Mouse (Mus musculus): ENCODE data around the gene Mapk11.

Mapk11 gene

DNA sequence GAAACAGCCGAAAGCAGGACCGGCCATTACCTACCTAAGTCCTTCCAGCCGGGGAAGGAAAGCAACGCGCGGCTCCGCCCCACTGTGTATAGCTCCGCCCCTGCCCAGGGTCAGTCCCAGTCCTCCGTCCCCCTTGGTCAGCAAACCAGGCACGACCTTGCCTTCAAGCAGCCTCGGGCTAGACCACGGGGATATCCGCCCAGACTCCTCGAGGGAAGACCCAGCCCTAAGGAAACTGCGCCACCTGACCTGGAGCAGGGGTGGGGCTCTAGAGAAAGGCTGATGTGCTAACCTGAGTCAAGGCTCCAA, 24.4 kb upstream of the Mapk11 start:
- in situ Hi-C loops (cut with MboI, MseI): no loop called here

DNA sequence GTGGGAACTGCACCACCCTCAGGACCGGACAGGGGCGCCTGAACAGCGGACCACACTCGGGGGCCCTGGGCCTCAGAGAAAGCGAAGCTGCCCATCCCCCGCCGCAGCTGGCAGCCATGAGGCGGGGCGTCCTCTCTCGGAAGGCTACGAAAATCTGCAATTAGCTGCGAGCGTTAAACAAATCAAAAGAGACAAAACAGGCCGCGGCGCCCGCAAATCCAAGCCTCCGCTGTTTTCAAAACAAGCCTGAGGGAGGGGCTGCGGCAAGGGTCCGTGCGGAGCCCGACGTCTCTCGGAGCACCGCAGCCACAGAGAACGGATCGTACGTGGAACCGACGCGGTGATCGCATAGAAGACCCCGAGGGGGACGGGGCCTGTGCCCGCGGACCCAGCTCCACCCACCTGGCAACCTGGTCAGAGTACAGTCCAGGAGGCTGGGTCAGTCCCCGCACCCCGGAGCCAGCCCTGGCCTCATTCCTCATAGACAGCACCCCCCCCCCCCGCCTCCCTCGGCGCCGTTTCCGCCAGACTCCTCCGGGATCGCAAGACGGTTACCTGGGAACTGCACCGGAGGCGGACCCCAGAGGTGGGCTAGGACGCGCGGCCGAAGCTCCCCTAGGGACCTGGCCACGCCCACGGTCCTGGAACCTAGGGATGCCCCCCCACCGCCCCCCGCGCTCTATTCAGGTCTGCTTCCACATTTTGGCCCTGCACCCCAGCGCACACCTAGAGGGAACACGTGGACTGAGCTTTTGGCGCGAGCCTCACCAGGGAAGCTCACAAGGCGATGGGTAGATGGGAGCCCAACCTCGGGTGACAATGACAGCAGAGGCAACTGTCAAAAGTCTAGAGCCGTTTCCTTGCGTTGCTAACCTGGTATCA, 23.8 kb upstream of the Mapk11 start:
- in situ Hi-C loops (cut with MboI, MseI): no loop called here

DNA sequence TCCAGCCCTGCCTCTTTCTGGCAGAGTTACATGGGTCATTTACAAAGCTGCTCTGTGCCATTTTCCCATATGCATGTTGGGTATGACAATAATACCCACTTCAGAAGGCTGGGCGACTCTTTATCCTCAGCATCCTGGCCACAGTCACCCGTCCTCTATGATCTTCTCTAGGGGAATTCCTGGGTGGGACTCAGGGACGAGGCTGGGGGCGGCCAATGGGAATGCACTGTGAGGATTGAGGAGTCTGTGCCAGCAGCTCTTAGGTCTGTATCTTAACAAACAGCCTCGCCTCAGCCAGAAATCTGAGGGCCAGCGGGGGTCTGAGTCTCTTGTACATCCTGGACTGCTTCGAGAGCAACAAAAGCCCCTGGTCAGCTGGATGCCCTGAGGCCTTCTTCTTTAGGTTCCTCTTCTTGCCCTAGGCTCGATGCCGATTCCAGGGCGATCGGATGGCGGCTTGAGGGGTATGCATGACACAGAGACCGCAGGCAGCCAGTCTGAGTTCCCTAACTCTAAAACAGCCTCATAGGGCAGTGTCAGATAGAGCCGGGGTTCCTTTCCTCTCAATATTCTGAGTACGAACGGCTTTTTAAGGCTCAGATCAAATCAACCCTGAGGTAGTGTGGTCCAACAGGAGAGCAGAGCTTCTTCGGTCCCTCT, 23.0 kb upstream of the Mapk11 start:
- in situ Hi-C loops (cut with MboI, MseI): no loop called here

DNA sequence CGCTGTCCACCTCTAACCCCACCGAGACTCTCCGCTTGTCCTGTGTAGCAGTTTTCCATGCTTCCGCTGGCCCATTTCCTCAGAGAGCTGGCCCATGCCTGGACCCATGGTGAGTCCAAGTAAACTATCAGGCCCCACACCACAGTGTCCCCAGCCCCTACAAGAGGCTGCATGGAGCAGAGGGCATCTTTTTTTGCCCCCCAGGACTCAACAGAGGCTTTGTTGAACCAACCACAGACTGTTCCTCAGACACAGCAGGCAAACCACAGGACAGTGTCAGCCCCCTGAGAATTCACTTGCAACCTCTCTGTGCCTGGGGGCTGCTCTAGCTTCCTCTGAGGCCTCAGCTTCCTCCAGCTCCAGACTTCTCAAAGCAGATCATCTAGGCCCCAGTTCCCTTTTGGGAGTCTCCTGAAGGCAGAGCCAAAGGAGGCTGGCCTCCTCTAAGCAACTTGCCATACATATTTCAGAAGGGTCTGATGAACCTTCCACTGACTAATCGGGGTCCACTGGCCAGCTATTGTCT, 22.2 kb upstream of the Mapk11 start:
- in situ Hi-C loops (cut with MboI, MseI): no loop called here

DNA sequence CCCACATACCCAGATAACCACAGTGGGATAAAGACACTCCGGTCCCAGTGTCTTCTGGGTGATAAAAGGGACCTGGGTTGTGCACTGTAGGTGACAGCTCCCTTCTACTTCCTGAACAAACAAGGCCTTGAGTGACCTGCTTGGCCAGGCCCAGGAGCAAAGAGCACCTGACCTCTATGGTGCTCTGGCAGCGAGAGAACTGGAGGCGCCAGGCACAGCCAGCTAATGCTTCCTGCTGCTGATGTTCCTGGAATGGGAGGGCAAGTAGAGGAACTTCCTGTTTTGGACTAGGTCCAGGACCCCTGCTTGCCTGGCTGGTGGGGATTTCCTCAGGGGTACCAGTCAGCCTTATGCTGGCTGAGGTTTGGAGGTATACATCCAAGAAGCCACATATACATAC, 20.7 kb upstream of the Mapk11 start:
- in situ Hi-C loops (cut with MboI, MseI): no loop called here

DNA sequence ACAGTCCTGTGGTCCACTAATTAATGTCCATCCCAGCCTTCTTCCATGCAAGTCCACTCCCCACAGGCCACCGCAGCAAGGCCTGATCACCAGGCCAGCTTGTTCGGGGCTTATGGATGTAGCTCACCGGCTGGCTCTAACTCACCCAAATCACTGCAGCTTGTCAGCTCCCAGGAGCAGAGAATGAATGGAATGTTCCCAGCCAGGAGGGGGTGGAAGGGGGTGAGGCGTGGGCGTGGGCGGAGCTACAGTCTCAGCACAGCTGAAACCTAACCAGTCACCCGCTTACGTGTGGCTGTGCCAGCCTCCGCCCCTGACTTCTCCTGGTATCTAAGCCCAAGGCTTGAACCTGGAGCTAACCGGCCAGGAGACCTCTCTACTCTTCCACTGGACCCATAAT, 20.0 kb upstream of the Mapk11 start:
- in situ Hi-C loops (cut with MboI, MseI): no loop called here

DNA sequence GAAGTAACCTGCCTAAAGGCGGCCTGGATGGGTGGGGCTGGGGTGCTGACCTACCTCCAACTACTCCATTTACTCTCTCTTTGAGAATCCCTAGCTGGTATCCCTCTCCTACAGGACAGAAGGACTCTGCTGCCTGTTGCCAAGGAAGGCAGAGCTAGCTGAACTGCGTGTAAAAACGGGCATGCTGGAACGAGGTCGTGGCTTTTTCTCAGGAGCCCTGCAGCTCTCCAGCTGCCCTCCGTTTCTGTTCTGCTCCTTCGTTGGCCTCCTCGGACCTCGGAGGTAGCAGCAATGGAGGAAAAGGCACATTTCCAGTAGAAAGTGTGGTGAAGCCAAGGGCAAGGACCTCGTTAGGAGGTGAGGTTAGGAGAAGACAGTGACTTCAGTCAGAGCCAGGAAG, 19.5 kb upstream of the Mapk11 start:
- in situ Hi-C loops (cut with MboI, MseI): no loop called here

DNA sequence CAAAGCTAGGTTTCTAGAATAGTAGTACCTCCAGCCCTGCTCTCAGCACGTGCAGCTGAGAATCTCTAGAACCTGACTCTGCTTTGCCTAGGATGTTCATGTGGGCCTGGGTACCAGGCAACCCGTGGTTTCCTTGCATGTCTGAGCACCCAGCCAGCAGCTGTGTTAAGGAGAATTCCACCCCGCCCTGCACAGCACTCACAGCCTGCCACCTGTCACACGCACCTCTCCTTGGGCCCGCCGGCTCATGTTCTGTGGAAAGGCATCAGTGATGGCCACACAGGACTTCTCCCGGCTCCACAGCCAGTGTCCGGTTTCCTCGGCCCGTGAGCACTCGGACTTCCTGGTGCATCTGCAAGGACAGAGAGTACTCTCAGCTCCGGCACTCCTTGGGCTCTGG, 16.1 kb upstream of the Mapk11 start:
- in situ Hi-C loops (cut with MboI, MseI): no loop called here

DNA sequence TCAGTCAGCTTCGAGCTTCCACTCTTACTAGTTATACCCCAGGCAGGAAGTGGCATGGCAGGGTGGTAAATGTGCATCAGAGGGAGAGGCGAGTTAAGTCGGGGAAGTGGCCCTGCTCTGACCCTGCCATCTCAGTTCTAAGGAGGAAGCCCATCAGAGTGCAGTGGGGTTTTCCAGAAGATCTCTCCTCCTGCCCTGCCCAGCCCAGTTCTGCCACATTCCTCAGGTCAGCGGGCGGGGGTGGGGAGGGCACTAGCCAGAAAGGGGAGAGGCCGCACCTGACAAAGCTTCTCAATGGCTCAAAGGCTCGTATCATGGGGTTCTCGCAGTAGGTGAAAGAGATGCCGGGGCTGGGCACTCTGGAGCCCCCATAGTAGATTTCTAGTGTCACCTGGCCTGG, 12.0 kb upstream of the Mapk11 start:
- in situ Hi-C loops (cut with MboI, MseI): no loop called here

DNA sequence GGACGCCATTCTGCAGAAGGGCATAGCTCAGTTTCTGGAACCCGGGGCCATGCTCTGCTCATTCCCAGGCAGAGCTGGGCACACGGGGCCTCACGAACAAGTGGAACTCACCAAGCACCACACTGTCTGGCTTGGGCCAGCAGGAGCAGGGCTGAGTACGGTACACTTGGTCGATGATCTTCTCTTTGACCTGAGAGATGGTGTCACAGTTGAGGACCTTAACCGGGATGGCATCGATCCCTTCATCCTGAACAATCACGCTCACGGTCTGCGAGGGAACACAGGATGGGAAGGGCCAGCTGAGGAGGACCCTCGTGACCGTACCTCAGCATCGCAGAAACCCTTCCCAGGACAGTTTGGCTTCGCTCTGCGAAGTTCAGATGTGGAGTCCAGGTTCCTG, 9.1 kb upstream of the Mapk11 start:
- in situ Hi-C loops (cut with MboI, MseI): no loop called here

DNA sequence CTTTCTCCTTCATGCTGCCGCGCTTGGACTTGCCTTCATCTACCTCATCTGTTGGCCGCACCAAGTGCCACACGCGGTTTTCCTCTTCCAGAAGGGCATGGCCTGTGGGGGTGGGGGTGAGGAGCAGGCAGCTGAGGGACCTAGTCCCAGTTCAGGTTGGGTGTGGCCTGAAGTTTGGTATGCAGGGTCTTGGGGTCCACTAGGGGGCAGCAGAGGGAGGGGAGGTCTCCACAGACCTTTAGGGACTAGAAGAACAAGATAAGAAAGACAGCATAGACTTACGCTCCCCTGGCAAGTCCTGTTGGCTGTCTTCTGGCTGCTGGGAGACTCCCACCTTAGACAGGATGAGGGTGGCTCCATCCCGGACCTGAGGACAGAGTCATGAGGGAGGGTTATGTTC, 8.5 kb upstream of the Mapk11 start:
- in situ Hi-C loops (cut with MboI, MseI): no loop called here

DNA sequence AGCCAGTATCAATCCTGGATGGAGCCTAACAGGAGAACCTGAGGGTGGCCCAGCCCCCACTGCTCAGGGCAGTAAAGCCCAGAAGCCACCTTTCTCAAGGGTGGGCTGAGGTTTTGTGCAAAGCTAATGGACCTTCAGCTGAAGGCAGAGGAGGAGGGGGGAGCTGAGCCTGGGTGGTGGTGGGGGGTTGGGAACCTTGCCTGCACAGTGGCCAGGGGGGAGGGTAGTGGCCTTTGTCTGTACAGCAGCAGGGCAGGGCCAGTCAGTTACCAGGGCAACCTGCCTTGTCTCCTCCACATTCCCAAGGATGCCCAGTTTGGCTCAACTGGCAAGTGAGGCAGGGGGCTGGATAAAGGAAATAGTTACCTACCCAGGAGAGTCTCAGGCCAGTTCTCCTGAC, 2.9 kb upstream of the Mapk11 start:
- in situ Hi-C loops (cut with MboI, MseI): no loop called here

DNA sequence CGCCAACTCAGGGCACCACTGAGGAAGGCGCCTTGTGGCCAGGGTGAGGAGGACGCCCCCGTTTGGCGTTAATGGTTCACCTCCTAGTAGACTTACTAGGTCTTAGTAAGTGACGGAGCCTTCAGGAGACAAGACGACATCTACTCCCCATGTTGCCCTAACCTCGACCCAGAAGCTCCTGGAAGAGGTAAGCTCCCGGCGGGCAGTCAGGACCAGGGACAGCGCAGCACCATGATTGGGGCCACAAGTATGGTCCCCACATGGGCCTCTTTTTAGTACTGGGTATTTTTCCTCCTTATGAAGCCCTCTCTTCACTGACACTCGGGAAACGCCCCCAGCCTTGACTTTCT, 588 bp upstream of the Mapk11 start:
- in situ Hi-C loops (cut with MboI, MseI): no loop called here

DNA sequence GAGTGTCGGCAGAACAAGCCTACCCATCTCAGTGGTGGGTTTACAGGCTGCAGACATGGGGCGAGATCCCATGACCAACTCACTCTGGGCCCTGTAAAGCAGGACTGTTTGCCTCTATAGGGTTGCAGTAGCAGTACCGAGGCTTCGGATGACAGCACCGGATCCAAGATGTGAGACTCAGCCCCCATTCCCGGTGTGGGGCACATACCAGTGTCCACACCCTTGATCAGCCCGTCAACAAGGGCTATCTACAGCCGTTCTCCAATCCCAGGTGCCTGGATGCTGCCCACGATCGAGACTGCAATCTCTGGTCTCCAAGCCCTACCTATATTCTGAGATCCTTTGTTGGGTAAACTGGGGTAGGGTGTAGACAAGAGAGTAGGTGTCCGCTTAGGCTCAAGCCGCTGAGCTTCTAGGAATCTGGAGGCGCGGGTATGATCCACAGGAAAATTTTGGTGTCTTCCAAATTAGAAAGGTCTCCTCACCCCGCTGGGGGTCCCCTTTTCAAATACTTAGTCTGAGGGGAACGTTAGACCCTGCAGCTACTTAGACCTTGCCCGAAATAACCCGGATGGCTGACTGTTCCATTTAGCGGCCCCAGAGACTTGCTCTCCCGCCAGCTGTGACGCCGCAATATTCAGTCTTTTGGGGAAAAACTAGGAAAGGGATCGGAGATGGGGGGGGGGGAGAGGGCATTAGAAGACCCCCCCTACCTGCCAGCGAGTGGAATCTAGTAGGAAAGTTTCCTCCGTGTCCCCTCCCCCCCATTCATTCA, 745 bp downstream of the Mapk11 start:
- in situ Hi-C loops (cut with MboI, MseI): no loop called here

DNA sequence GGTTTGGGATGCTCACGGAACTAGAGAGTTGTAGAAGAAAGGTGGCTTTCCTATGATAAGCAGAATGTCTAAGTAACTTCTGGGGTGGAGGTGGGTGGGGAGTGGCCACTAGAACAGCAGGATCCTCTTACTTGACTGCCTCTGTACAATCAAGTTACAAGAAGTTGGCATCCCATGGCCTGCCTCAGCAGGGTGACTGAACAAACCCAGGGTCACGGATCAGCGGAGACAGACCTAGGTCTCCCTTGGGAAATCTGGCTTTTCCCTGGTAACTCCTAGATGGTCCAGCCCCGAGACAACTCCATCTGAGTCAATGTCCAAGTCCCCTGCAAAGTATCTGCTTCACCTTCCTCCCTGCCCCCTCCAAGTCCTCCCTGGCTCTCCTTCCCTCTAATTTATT, 1.5 kb downstream of the Mapk11 start:
- in situ Hi-C loops (cut with MboI, MseI): no loop called here

DNA sequence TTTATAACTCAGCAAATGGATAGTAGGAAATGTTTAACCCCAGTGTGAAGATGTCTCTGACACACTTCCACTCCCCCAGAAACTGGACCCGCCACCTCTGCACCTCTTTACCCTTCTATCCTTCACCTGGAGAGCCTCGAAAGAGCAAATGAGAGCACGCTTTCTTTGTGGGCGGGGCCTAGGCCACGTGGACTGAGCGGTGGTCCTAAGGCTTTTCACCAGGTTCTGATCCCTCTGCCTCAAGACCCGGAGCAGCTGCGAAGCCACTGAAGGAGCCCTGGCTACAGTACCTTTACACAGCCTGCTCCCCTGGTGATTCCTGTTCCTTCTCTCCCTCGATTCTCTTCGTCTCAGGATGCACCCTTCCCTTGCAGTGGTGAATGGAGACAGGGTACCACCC, 2.0 kb downstream of the Mapk11 start:
- in situ Hi-C loops (cut with MboI, MseI): no loop called here

DNA sequence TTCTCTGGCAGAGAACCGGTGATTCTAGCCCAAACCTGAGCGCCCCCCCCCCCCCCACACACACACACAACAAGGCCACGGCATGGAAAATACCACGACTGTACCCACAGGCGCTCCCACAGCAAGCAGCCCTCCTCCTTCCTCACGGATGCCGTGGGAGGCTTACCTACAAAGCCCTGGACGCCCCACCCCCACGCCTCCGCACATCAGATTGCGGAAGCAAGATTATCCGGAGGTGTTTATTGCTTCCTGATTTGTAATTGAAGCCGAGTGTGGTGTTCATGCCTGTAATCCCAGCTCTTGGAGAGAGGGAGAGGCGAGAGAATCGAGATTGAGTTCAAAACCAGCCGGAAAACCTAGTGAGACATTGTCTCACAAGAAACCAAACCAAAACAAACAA, 2.4 kb downstream of the Mapk11 start:
- in situ Hi-C loops (cut with MboI, MseI): no loop called here

DNA sequence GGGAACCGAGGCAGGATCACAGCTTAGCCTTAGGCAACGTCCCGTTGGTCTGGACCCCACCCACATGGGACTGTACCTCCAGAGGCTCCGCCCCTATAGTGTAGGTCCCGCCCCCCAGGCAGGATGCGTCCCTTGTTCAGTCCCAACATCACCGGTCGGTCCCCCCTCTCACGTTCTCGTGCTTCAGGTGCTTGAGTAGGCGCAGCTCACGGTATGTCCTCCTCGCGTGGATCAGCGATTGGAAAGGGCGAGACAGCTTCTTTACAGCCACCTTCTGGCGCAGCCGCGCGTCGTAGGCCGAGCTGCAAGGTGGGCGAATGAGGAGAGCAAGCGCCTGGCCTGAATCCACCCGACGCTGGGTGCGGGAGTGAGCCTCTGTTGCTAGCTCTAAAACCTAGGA, 2.9 kb downstream of the Mapk11 start:
- in situ Hi-C loops (cut with MboI, MseI): no loop called here

DNA sequence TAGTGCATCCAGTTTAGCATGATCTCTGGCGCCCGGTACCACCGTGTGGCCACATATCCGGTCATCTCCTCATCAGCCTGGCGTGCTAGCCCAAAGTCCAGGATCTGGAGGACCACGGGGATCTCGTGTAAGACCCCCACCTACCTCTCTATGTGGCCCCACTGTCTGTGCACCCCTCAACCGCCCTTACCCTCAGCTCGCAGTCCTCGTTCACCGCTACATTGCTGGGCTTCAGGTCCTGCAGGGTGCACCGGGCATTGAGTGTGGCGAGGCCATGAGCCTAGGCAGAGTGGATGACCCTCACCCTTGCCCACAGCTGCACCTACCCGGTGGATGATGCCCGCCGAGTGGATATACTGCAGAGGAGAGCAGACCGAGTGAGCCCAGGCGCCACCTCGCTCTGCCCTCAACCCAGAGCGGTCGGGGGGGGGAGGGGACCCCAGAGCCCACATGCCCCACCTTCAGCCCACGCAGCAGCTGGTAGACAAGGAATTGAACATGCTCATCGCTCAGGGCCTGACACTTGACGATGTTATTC, 3.5 kb downstream of the Mapk11 start:
- in situ Hi-C loops (cut with MboI, MseI): no loop called here

DNA sequence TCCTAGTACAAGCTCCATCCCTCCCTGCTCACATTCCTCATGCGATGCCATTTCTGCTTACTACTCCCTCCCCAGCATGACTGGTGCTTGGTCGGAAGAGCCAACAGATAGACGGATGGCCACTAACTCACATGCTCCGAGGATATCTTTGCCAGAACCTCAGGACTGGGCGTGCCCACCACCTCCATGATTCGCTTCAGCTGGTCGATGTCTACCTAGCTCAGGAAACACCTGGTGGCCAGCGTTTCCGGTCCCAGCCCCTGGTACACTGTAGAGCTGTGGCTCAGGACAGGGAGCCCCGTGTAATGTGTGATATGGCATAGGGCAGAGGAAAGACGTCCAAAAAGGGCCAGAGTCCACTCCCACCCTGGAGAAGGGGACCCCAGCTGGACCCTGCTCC, 4.5 kb downstream of the Mapk11 start:
- in situ Hi-C loops (cut with MboI, MseI): no loop called here

DNA sequence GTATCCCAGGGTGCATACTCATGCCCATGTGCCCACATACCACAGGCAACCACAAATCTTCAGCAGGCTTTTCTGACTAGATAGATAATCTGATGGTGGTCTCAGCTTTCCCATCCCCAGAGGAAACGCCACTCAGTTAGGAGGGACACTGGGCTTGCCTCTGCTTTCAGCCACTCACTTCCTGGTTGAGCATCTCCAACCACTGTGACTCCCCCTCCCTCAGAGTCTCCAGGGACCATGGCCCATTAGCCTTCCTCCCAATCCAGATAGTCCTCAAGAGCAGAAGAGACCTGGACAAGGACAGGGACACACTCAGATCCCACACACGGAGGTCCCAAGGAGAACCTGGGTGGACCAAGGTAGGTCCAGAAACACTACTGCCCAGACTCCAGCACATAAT, 6.3 kb downstream of the Mapk11 start:
- in situ Hi-C loops (cut with MboI, MseI): no loop called here

DNA sequence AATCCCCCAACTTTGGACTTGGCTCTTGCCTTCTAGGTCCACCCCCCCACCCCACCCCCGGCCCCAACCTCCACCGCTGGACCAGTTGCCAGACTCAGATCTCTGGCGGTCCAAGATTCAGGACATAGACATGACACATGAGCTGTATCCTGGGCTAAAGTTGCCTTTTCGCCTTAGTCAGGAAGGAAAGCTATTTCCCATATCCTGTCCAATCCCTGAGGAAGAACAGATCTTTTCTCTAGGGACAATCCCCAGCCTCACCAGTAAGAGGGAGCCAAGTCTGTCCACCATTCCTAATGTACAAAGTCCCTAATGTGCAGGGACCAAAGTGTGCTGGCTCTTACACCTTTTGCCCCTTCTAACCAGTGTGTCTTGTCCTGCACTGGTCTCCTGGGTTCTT, 7.5 kb downstream of the Mapk11 start:
- in situ Hi-C loops (cut with MboI, MseI): no loop called here

Data from T-helper 17 cell (primary cell).